Mouse (Mus musculus): ENCODE data around the gene Map2k5.

The Map2k5 gene

GRCm38 (mm10) chr9:63269839-63270238, 107.9 kb downstream of the Map2k5 start:
- in situ Hi-C loops (cut with MboI, MseI): no loop called here

GRCm38 (mm10) chr9:63263188-63263587, 114.5 kb downstream of the Map2k5 start:
- in situ Hi-C loops (cut with MboI, MseI): no loop called here

GRCm38 (mm10) chr9:63258768-63259167, 118.9 kb downstream of the Map2k5 start:
- in situ Hi-C loops (cut with MboI, MseI): no loop called here

- in situ Hi-C loops (cut with MboI, MseI): no loop called here
Measured at GRCm38 (mm10) chr9:63257739-63258138, 120.0 kb downstream of the Map2k5 start.

- in situ Hi-C loops (cut with MboI, MseI): no loop called here
Measured at GRCm38 (mm10) chr9:63250841-63251626, 126.7 kb downstream of the Map2k5 start.

- in situ Hi-C loops (cut with MboI, MseI): no loop called here
Measured at GRCm38 (mm10) chr9:63248095-63248787, 129.5 kb downstream of the Map2k5 start.

- in situ Hi-C loops (cut with MboI, MseI): no loop called here
Measured at GRCm38 (mm10) chr9:63246568-63247169, 131.0 kb downstream of the Map2k5 start.

GRCm38 (mm10) chr9:63241961-63242360, 135.7 kb downstream of the Map2k5 start:
- in situ Hi-C loops (cut with MboI, MseI): no loop called here

GRCm38 (mm10) chr9:63241241-63241640, 136.5 kb downstream of the Map2k5 start:
- in situ Hi-C loops (cut with MboI, MseI): no loop called here

GRCm38 (mm10) chr9:63234356-63234755, 143.3 kb downstream of the Map2k5 start:
- in situ Hi-C loops (cut with MboI, MseI): no loop called here

- in situ Hi-C loops (cut with MboI, MseI): no loop called here
Measured at GRCm38 (mm10) chr9:63230289-63230688, 147.4 kb downstream of the Map2k5 start.

GRCm38 (mm10) chr9:63229124-63229523, 148.6 kb downstream of the Map2k5 start:
- in situ Hi-C loops (cut with MboI, MseI): no loop called here

- in situ Hi-C loops (cut with MboI, MseI): no loop called here
Measured at GRCm38 (mm10) chr9:63222161-63222560, 155.5 kb downstream of the Map2k5 start.

GRCm38 (mm10) chr9:63219851-63220250, 157.9 kb downstream of the Map2k5 start:
- in situ Hi-C loops (cut with MboI, MseI): no loop called here

GRCm38 (mm10) chr9:63215031-63215430, 162.7 kb downstream of the Map2k5 start:
- in situ Hi-C loops (cut with MboI, MseI): no loop called here

- in situ Hi-C loops (cut with MboI, MseI): no loop called here
Measured at GRCm38 (mm10) chr9:63206769-63207276, 170.9 kb downstream of the Map2k5 start.

GRCm38 (mm10) chr9:63203461-63203860, 174.2 kb downstream of the Map2k5 start:
- in situ Hi-C loops (cut with MboI, MseI): no loop called here

- in situ Hi-C loops (cut with MboI, MseI): no loop called here
Measured at GRCm38 (mm10) chr9:63201376-63202323, 176.1 kb downstream of the Map2k5 start.

GRCm38 (mm10) chr9:63197252-63197651, 180.4 kb downstream of the Map2k5 start:
- in situ Hi-C loops (cut with MboI, MseI): loop anchor here in 1 of 2 experiments (10.0 kb wide), 1 partner anchor 1808 kb away; no protein-coding TSS in a partner anchor

- in situ Hi-C loops (cut with MboI, MseI): loop anchor here in 1 of 2 experiments (10.0 kb wide), 1 partner anchor 1809 kb away; no protein-coding TSS in a partner anchor
Measured at GRCm38 (mm10) chr9:63196114-63196682, 181.5 kb downstream of the Map2k5 start.
